Mouse (Mus musculus): Measurements from ENCODE around the gene Fscn1. TPM values are rescaled to one million over a fixed set of nuclear protein-coding genes. Genes with fewer than 3 reads are reported as not detected.
A peak's percentile ranks its signal among the peaks of the same experiment; 100 is the strongest.

Gene Fscn1
- polyA plus RNA-seq, 1 experiment from 2014 or later: 665 TPM

GRCm38 (mm10) chr5:142926204-142926939, 33.8 kb upstream of the Fscn1 start:
- WGBS: 14% methylated on average over 13 of the region's 13 CpGs
- Histone ChIP-seq H3K27me3 (peaks cover 30% of the 10 kb centered on the region), H3K9ac (no peak overlapping the region; the same call in 1 of the 2 replicates), H3K27ac (no peak overlapping the region), H3K9me3 (no peaks in the 10 kb centered on the region), H3K4me1 (peaks cover 16% of the 10 kb centered on the region), H3K4me2 (no peak overlapping the region), H3K36me3 (replicated peaks) (no peaks in the 10 kb centered on the region), H3K4me3 (replicated peaks) (no peak overlapping the region)
- no peak for ATAC-seq (ENCODE audit: low FRiP score)

GRCm38 (mm10) chr5:142926940-142927228, 33.3 kb upstream of the Fscn1 start:
- Histone ChIP-seq H3K4me3 (replicated peaks) (no peak overlapping the region), H3K9me3 (no peaks in the 10 kb centered on the region), H3K9ac (no peak overlapping the region), H3K4me2 (no peak overlapping the region), H3K27ac (no peak overlapping the region), H3K27me3 (peaks cover 30% of the 10 kb centered on the region), H3K4me1 (peaks cover 16% of the 10 kb centered on the region), H3K36me3 (replicated peaks) (no peaks in the 10 kb centered on the region)
- 51% methylated on average over 3 of the region's 3 CpGs for WGBS
- ATAC-seq (ENCODE audit: low FRiP score): no peak

GRCm38 (mm10) chr5:142927341-142927930, 32.7 kb upstream of the Fscn1 start:
- H3K9me3 ChIP-seq: no peaks in the 10 kb centered on the region
- no peak overlapping the region for H3K4me2 ChIP-seq
- no peak for ATAC-seq (ENCODE audit: low FRiP score)
- H3K9ac ChIP-seq: no peak overlapping the region
- peaks cover 20% of the 10 kb centered on the region for H3K4me1 ChIP-seq
- no peak overlapping the region for H3K4me3 ChIP-seq (replicated peaks)
- H3K27ac ChIP-seq: no peak overlapping the region
- no peaks in the 10 kb centered on the region for H3K36me3 ChIP-seq (replicated peaks)
- H3K27me3 ChIP-seq: peaks cover 30% of the 10 kb centered on the region
- WGBS: 93% methylated on average over 12 of the region's 12 CpGs

GRCm38 (mm10) chr5:142928749-142929399, 31.3 kb upstream of the Fscn1 start:
- H3K4me2 ChIP-seq: peak overlapping the region; percentile 73
- peak; percentile 53 for ATAC-seq (ENCODE audit: low FRiP score)
- H3K36me3 ChIP-seq (replicated peaks): no peaks in the 10 kb centered on the region
- peak overlapping the region; percentile 38 for H3K4me3 ChIP-seq (replicated peaks)
- H3K27me3 ChIP-seq: peaks cover 30% of the 10 kb centered on the region
- H3K9ac ChIP-seq: peak overlapping the region; percentile 55
- H3K27ac ChIP-seq: no peak overlapping the region
- 5% methylated on average over 35 of the region's 35 CpGs for WGBS
- no peaks in the 10 kb centered on the region for H3K9me3 ChIP-seq
- H3K4me1 ChIP-seq: peaks cover 20% of the 10 kb centered on the region

GRCm38 (mm10) chr5:142929400-142929752, 30.8 kb upstream of the Fscn1 start:
- Histone ChIP-seq H3K36me3 (replicated peaks) (no peaks in the 10 kb centered on the region), H3K27me3 (peaks cover 30% of the 10 kb centered on the region), H3K27ac (no peak overlapping the region)

GRCm38 (mm10) chr5:142931241-142931745, 28.9 kb upstream of the Fscn1 start:
- 87% methylated on average over 9 of the region's 9 CpGs for WGBS
- Histone ChIP-seq H3K27ac (no peak overlapping the region), H3K4me3 (replicated peaks) (no peak overlapping the region), H3K9me3 (no peaks in the 10 kb centered on the region), H3K27me3 (peaks cover 29% of the 10 kb centered on the region), H3K4me2 (no peak overlapping the region), H3K4me1 (peaks cover 21% of the 10 kb centered on the region), H3K36me3 (replicated peaks) (no peaks in the 10 kb centered on the region), H3K9ac (no peak overlapping the region)
- no peak for ATAC-seq (ENCODE audit: low FRiP score)

More at GRCm38 (mm10) chr5:142929400-142929752, 30.8 kb upstream of the Fscn1 start:
- H3K4me3 ChIP-seq (replicated peaks): peak overlapping the region; percentile 38
- WGBS: 15% methylated on average over 4 of the region's 4 CpGs
- peaks cover 20% of the 10 kb centered on the region for H3K4me1 ChIP-seq
- H3K9me3 ChIP-seq: no peaks in the 10 kb centered on the region
- peak overlapping the region; percentile 55 for H3K9ac ChIP-seq
- H3K4me2 ChIP-seq: peak overlapping the region; percentile 73
- no peak; the same call in 1 of the 2 replicates for ATAC-seq (ENCODE audit: low FRiP score)

GRCm38 (mm10) chr5:142932084-142932685, 28.0 kb upstream of the Fscn1 start:
- Histone ChIP-seq H3K27me3 (peaks cover 23% of the 10 kb centered on the region), H3K9ac (no peak overlapping the region), H3K36me3 (replicated peaks) (no peaks in the 10 kb centered on the region), H3K27ac (no peak overlapping the region), H3K4me1 (peaks cover 16% of the 10 kb centered on the region), H3K4me2 (no peak overlapping the region), H3K9me3 (no peaks in the 10 kb centered on the region), H3K4me3 (replicated peaks) (no peak overlapping the region)
- 26% methylated on average over 9 of the region's 9 CpGs for WGBS
- ATAC-seq (ENCODE audit: low FRiP score): peak; percentile 25; the same call in 1 of the 2 replicates

GRCm38 (mm10) chr5:142932731-142933130, 27.4 kb upstream of the Fscn1 start:
- ATAC-seq (ENCODE audit: low FRiP score): no peak
- peaks cover 16% of the 10 kb centered on the region for H3K4me1 ChIP-seq
- no peak overlapping the region for H3K4me3 ChIP-seq (replicated peaks)
- H3K9me3 ChIP-seq: no peaks in the 10 kb centered on the region
- 80% methylated on average over 8 of the region's 8 CpGs for WGBS
- no peak overlapping the region for H3K9ac ChIP-seq
- H3K27ac ChIP-seq: no peak overlapping the region
- peaks cover 18% of the 10 kb centered on the region for H3K27me3 ChIP-seq
- no peaks in the 10 kb centered on the region for H3K36me3 ChIP-seq (replicated peaks)
- H3K4me2 ChIP-seq: no peak overlapping the region

- H3K27ac ChIP-seq: no peak overlapping the region
- H3K36me3 ChIP-seq (replicated peaks): no peaks in the 10 kb centered on the region
- H3K27me3 ChIP-seq: peaks cover 2% of the 10 kb centered on the region; the same call in 1 of the 2 replicates
- peak overlapping the region; percentile 42 for H3K4me2 ChIP-seq
- H3K4me1 ChIP-seq: peaks cover 9% of the 10 kb centered on the region; the same call in 1 of the 2 replicates
- ATAC-seq (ENCODE audit: low FRiP score): peak; percentile 75; the same call in 1 of the 2 replicates
- H3K9ac ChIP-seq: peak overlapping the region; percentile 8; the same call in 1 of the 2 replicates
- 16% methylated on average over 13 of the region's 13 CpGs for WGBS
- peaks cover under 1% of the 10 kb centered on the region; the same call in 1 of the 2 replicates for H3K9me3 ChIP-seq
- peak overlapping the region; percentile 5 for H3K4me3 ChIP-seq (replicated peaks)
Measured at GRCm38 (mm10) chr5:142935642-142936335, 24.4 kb upstream of the Fscn1 start.

- Histone ChIP-seq H3K36me3 (replicated peaks) (no peaks in the 10 kb centered on the region), H3K27ac (no peak overlapping the region), H3K9me3 (peaks cover 4% of the 10 kb centered on the region), H3K9ac (peak overlapping the region; percentile 8; the same call in 1 of the 2 replicates), H3K4me1 (peaks cover 9% of the 10 kb centered on the region; the same call in 1 of the 2 replicates), H3K4me2 (peak overlapping the region; percentile 42), H3K4me3 (replicated peaks) (peak overlapping the region; percentile 5), H3K27me3 (no peaks in the 10 kb centered on the region; the same call in 1 of the 2 replicates)
- peak; percentile 54 for ATAC-seq (ENCODE audit: low FRiP score)
- 4% methylated on average over 17 of the region's 17 CpGs for WGBS
Measured at GRCm38 (mm10) chr5:142936336-142936719, 23.8 kb upstream of the Fscn1 start.

GRCm38 (mm10) chr5:142937956-142938727, 22.0 kb upstream of the Fscn1 start:
- Histone ChIP-seq H3K9ac (no peak overlapping the region), H3K4me3 (replicated peaks) (no peak overlapping the region), H3K4me1 (0 out of 2 replicates have a peak, but pooled peaks cover 4% of the 10 kb centered on the region), H3K4me2 (no peak overlapping the region), H3K36me3 (replicated peaks) (no peaks in the 10 kb centered on the region), H3K9me3 (peaks cover 4% of the 10 kb centered on the region), H3K27me3 (no peaks in the 10 kb centered on the region), H3K27ac (no peak overlapping the region)
- WGBS: 36% methylated on average over 19 of the region's 19 CpGs
- ATAC-seq (ENCODE audit: low FRiP score): no peak

All from forebrain, embryonic 12.5 days (tissue).